Mouse (Mus musculus) midbrain, postnatal 0 days (tissue): ENCODE measurements around the gene Ier3. TPM values are rescaled to one million over a fixed set of nuclear protein-coding genes. Genes with fewer than 3 reads are reported as not detected.

ENCODE experiments used
- ATAC-seq: fragments of 200-750 bp; cut with Nextera tagmentation; 2 replicates; pipeline ENCODE4 v1.8.0; 2017; ENCODE audit warnings: moderate number of reproducible peaks, mild to moderate bottlenecking, moderate TSS enrichment, moderate library complexity; ENCODE audit not compliant: low FRiP score
- DNase-seq: peaks from one replicate; pipeline ENCODE4 v3.0.0-alpha.2; 2015; ENCODE audit warnings: low spot score
- H3K27ac ChIP-seq: fragments of 300-500 bp; sonication (generic); 2 replicates; pipeline ENCODE4 v1.5.1; 2014; ENCODE audit warnings: low read depth, mild to moderate bottlenecking, low read length, mixed read lengths
- H3K27me3 ChIP-seq: fragments of 300-500 bp; sonication (generic); 2 replicates; pipeline ENCODE4 v1.6.1; 2014; ENCODE audit warnings: low read length, control low read depth, mixed read lengths; ENCODE audit not compliant: insufficient read depth
- H3K36me3 ChIP-seq: fragments of 300-500 bp; sonication (generic); 2 replicates; pipeline ENCODE4 v1.6.1; 2014; ENCODE audit warnings: low read length, control low read depth, mixed read lengths; ENCODE audit not compliant: insufficient read depth
- H3K4me1 ChIP-seq: fragments of 300-500 bp; sonication (generic); 2 replicates; pipeline ENCODE4 v1.6.1; 2014; ENCODE audit warnings: mild to moderate bottlenecking, control low read depth, antibody characterized with exemption, low read length, mixed read lengths; ENCODE audit not compliant: insufficient read depth
- H3K4me2 ChIP-seq: fragments of 300-500 bp; sonication (generic); 2 replicates; pipeline ENCODE4 v1.6.1; 2014; ENCODE audit warnings: low read depth, mild to moderate bottlenecking, low read length, mixed read lengths; ENCODE audit not compliant: poor library complexity, severe bottlenecking
- H3K4me3 ChIP-seq: fragments of 300-500 bp; sonication (generic); 2 replicates; pipeline ENCODE4 v1.5.1; 2014; ENCODE audit warnings: low read depth, mild to moderate bottlenecking, low read length, moderate library complexity
- H3K9ac ChIP-seq: fragments of 300-500 bp; sonication (generic); replicated peaks from 2 replicates; pipeline ENCODE4 v1.6.1; 2014; ENCODE audit warnings: mild to moderate bottlenecking, low read length, moderate library complexity, mixed read lengths; ENCODE audit not compliant: poor library complexity, severe bottlenecking
- H3K9me3 ChIP-seq: fragments of 300-500 bp; sonication (generic); 2 replicates; pipeline ENCODE4 v1.6.1; 2016; ENCODE audit warnings: low read length, control low read depth
- CTCF ChIP-seq: IDR thresholded peaks from 2 replicates; pipeline ENCODE4 v1.5.1; 2016; ENCODE audit warnings: antibody characterized with exemption, mild to moderate bottlenecking
- WGBS: fragments of 180-500 bp; shearing (Covaris S2); extraction: QIAGEN DNeasy Blood & Tissue Kit; methylation state at CpG from one replicate; pipeline ENCODE4 v1.1.7; 2014; 5-methylcytosine and 5-hydroxymethylcytosine counted together
- polyA plus RNA-seq: library from polyadenylated mRNA; unstranded; fragments of >200 nt; fragmentation: Nextera tagmentation; extraction: Ambion mirVana; gene quantifications from 2 replicates; pipeline ENCODE4 v1.2.1, GENCODE M21; 2015
- total RNA-seq: library from RNA; depleted of rRNA; stranded (reverse); fragments of >200 nt; gene quantifications from 2 replicates; pipeline ENCODE4 v1.2.3, GENCODE M21; 2014; rRNA removed

The Ier3 gene
- total RNA-seq = 10.9 and 13.5 TPM in 2 replicates
- polyA plus RNA-seq = 12.2 and 16.0 TPM in 2 replicates

DNA sequence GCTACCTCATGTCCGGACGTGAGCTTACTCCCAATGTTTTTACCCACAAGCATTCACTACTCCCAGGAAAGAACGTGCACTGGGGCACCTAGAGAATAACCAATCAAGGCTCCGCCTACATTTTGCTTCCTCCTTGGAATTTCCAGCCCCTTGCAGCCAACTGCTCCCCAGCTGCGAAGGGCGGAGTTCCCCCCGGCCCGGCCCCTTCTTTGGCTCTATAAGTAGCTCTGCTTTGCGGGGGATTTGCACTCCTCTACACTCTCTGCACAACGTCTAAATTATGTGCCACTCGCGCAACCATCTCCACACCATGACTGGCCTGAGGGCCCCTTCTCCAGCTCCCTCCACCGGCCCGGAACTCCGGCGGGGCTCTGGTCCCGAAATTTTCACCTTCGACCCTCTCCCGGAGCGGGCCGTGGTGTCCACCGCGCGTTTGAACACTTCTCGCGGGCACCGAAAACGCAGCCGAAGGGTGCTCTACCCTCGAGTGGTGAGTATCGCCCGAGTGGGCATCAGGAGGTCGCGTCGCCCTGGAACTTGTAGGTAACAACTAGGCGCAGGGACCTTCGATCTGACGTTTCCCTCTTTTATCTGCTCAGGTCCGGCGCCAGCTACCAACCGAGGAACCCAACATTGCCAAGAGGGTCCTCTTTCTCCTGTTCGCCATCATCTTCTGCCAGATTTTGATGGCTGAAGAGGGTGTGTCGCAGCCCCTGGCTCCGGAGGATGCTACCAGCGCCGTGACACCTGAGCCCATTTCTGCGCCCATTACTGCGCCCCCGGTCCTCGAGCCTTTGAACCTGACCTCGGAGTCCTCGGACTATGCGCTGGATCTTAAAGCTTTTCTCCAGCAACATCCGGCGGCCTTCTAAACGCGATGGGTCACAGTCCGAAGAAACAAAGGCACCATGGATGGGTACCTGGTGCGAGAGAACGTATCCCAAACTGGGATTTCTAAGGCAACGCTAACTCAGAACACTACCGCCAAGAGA, at the start of gene Ier3:
Gene Ier3, plus strand, starts transcription at position 246 of the 992 bp plus-strand sequence.
- DNase-seq = peak; percentile 72
- under 1% methylated on average over 62 of the region's 62 CpGs for WGBS
- H3K36me3 ChIP-seq = peaks cover 8% of the 10 kb centered on the region
- H3K4me2 ChIP-seq = peak within 1 kb of the TSS; percentile 72
- peak within 1 kb of the TSS; percentile 85 for H3K27ac ChIP-seq
- peak within 1 kb of the TSS; percentile 86 for H3K9ac ChIP-seq
- H3K4me1 ChIP-seq = peaks cover 5% of the 10 kb centered on the region; the same call in 1 of the 2 replicates
- no peak for ATAC-seq
- TF ChIP-seq CTCF = no peak
- no peaks in the 10 kb centered on the region for H3K9me3 ChIP-seq
- peak within 1 kb of the TSS; percentile 75 for H3K4me3 ChIP-seq
- peaks cover 7% of the 10 kb centered on the region for H3K27me3 ChIP-seq

DNA sequence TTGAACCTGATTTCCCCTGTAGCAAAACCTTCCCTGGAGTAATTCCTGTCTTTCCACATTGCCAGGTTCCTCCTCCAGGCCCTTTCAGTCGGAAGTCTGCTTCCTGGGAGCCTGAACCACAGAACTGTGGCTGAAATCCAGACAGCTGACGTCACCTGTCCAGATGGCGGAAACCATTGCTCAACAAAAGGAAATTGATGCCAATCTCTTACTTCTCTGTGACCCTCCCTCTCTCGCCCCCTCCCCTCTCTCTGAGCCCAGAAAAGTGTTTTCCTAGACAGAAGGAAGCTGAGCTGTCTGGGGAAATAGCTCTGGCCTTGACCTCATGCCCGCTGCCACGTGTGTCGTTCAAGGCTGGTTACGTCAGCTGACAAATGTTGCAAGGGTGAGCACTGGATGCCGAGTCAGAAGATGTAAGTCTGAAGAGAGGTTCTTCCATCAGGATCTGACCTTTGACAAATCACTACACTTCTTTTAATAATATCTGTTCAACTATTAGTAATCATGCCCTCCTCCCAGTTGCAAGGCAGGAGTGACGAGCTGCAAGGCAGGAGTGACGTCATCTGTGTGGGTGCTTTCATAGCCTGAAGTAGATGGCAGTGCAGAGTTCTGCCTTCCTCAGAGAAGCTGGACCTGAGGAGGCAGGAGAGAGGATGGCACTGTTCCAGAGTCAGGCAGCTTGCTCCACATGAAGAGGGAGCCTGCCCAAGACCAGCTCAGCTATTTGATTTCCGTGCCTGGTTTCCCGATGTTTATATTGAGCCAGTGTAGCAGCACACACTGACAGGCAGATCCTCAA, 44.5 kb upstream of the Ier3 start:
- DNase-seq = peak; percentile 84
- Histone ChIP-seq H3K36me3 (no peaks in the 10 kb centered on the region), H3K4me1 (no peaks in the 10 kb centered on the region), H3K27me3 (no peaks in the 10 kb centered on the region), H3K9ac (no peak overlapping the region), H3K9me3 (no peaks in the 10 kb centered on the region), H3K4me3 (no peak overlapping the region), H3K4me2 (no peak overlapping the region), H3K27ac (no peak overlapping the region)
- WGBS = 61% methylated on average over 13 of the region's 13 CpGs
- TF ChIP-seq CTCF = peak; percentile 18
- ATAC-seq = peak; percentile 41; the same call in 1 of the 2 replicates

DNA sequence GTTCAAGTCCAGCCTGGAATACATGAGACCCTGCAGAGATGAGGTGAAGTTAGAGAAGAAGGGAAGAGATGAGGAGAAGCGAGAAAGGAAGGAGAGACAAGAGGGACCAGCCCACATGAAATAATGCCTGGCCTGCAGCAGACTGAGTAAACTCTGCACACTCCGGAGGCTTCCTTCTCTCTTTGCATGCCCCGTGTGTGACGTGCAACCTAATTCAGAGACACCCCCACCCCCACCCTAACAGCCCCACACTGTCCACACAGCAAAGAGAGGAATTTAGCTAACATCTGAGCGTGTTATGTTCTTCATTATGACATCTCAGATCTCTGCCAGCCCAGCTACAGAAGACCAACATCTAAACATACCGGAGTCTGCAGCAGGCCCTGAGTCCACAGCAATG, 42.5 kb upstream of the Ier3 start:
- Histone ChIP-seq H3K36me3 (no peaks in the 10 kb centered on the region), H3K27ac (no peak overlapping the region), H3K9me3 (no peaks in the 10 kb centered on the region), H3K27me3 (no peaks in the 10 kb centered on the region), H3K4me1 (no peaks in the 10 kb centered on the region), H3K4me2 (no peak overlapping the region), H3K4me3 (no peak overlapping the region), H3K9ac (no peak overlapping the region)
- ATAC-seq = no peak
- no peak for TF ChIP-seq CTCF
- DNase-seq = no peak
- WGBS = 74% methylated on average over 6 of the region's 6 CpGs

DNA sequence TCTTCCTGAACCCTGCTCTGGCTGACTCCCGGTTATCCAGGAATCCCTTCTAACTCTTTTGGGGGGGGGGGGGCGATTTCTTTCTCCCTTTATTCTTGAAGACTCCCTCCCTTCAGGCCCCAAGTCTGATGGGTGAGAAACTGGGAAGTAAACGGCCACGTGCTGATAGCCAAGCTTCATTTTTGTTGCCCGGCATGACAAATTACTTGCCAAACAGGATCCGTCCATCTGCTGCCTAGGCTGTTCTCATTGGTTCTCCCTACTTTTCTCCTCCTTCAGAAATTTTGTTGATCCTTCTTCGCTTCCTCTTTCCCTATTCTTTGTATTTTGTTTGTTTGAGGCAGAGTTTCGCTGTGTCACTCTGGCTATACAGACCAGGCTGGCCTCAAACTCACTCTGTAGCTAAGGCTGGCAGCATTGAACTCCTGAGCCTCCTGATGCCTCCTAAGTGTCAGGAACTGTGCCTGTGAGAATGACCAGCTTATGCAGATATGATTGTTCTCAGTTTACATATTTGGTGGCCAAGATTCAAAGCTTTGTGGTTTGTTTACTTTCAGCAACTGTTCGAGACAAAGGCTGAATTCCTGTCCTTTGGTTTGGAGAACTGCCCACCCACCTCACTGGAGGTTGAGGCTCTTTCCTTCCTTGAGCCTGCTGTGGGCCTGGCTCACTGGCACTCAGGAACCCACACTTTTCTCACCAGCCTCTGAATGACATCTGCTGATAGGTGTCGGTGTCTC, 41.8 kb upstream of the Ier3 start:
- no peaks in the 10 kb centered on the region for H3K36me3 ChIP-seq
- H3K27ac ChIP-seq = no peak overlapping the region
- TF ChIP-seq CTCF = no peak

DNA sequence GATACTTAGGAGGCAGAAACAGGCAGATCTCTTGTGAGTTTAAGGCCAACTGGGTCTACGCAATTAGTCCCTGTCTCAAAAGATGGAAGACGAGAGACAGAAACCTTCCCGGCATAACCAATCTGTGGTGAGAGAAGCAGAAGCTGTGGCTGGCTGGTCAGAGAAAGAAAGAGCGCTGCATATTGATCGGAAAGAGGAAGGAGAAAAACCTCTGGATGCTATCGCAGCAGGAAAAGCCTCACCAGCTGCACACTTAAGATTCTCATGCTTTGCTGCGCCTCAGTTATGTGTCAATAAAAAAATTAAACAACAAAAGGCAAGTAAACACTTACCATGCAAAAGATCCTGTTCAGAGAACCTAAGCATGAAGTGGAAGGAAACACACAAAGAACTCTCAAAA, 41.1 kb upstream of the Ier3 start:
- no peak overlapping the region for H3K27ac ChIP-seq
- H3K4me2 ChIP-seq = no peak overlapping the region
- H3K9ac ChIP-seq = no peak overlapping the region
- no peak for TF ChIP-seq CTCF
- H3K4me3 ChIP-seq = no peak overlapping the region
- H3K27me3 ChIP-seq = no peaks in the 10 kb centered on the region
- no peaks in the 10 kb centered on the region for H3K9me3 ChIP-seq
- ATAC-seq (no peak), DNase-seq (no peak)
- H3K4me1 ChIP-seq = no peaks in the 10 kb centered on the region
- WGBS = 95% methylated on average over 7 of the region's 7 CpGs
- no peaks in the 10 kb centered on the region for H3K36me3 ChIP-seq

More for the DNA sequence above, 41.8 kb upstream of the Ier3 start:
- Histone ChIP-seq H3K27me3 (no peaks in the 10 kb centered on the region), H3K4me2 (no peak overlapping the region), H3K4me3 (no peak overlapping the region), H3K9me3 (no peaks in the 10 kb centered on the region), H3K4me1 (no peaks in the 10 kb centered on the region), H3K9ac (no peak overlapping the region)
- no peak for ATAC-seq
- WGBS = 67% methylated on average over 10 of the region's 10 CpGs
- DNase-seq = no peak
